Mouse (Mus musculus): ENCODE measurements around the gene Zfp467.

The Zfp467 gene

DNA sequence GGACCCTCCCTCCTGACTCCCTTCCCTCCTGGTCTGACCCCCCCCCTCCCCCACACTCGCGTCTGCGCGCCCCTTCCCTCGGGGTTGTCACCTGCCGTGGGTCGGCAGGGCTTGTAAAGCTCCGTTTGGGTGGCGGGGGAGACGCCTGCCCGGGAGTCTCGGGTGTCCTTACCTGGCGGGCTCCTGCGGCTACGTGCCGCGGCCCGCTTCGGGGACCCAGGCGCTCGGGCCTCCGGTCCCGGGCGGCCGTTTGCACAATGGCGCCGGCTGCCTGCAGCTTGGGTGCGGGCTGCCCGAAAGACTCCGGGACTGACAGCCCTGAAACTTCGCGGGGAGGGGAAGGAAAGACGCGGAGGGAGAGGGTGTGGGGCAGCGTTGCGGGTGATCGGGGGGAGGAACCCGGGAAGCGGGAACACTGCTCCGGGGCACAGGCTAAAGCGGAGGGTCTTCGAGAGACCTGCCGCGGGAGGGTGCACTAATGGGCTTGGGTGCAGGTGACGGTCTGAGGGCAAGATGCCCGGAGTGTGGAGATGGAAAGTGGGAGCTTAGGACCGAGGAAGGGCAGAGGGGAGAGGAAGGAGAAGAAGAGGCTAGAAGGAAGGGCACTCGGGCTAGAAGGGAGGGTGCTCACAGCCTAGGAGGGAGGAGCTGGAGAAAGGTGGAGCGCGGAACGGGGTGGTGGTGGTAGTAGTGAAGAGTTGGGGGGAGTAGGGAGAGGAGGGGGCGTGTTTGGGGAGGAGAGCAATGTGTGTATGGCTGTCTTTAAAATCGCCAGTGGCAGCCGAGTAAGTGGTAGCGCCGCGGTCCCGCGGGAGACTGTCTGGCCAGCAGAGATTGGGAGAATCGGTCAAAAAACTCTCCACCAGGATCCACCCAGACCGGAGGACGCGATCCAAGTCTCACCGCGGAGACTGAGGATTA, at the start of gene Zfp467:
Zfp467 (minus strand) TSS at position 645 of the 921 bp plus-strand sequence.
- DNase-seq, result peak; percentile 70 to 71

DNA sequence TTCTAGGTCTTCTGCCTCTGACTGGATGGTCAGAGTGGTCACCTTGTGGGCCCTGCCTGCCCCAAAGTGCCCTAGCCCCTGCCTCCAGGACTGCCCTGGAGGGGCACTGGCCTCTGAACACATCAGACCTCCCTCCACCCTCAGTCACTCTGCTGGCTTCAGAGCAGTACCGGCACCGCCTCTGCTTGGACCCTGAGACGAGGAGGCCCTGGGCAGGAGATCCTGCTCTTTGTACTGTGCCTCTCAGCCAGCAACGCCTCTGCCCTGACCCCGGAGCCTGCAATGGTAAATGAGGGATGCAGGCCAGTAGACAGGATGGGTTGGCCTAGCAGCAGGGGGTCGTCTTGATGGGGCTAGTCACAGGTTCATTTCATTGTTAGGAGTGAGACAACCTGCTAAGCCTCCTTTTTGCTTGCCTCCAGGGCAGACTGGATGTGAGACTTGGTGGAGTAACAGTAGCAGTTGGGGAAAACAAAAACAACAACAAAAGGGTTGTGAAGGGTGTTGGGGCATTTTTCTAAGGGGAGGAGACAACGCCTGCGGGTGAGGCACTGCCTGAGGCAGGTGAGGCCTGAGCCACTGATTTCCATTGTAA, 47.6 kb upstream of the Zfp467 start:
- DNase-seq, result no peak

DNA sequence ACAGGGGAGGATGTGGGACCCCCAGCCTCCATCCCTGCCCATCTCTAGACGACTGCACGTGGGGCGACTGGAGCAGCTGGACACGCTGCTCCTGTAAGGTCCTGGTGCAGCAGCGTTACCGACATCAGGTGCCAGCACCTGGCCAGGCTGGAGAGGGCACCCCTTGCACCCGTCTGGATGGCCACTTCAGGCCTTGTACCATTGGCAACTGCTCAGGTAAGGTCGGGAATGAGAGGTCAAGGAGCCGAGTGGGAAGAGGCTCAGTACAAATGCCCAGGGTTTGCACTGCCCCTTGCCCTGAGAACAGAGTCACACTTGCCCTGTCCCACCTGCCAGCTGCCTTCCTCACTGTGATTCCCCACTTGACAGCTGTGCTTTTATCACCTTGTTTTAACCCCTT, 45.7 kb upstream of the Zfp467 start:
- DNase-seq, result no peak

DNA sequence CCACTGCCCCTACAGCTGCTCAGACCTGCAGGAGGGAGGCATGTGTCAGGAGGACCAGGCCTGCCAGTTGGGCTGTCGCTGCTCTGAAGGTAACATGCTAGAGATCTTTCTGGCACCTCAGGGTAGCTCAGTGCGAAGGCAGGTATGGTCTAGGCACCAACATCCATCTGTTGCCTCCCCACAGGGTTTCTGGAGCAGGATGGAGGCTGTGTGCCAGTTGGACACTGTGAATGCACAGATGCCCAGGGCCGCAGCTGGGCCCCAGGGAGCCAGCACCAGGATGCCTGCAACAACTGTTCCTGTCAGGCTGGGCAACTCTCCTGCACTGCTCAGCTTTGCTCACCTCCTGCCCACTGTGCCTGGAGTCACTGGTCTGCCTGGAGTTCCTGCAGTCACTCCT, 44.1 kb upstream of the Zfp467 start:
- DNase-seq, result peak; percentile 41 to 49

DNA sequence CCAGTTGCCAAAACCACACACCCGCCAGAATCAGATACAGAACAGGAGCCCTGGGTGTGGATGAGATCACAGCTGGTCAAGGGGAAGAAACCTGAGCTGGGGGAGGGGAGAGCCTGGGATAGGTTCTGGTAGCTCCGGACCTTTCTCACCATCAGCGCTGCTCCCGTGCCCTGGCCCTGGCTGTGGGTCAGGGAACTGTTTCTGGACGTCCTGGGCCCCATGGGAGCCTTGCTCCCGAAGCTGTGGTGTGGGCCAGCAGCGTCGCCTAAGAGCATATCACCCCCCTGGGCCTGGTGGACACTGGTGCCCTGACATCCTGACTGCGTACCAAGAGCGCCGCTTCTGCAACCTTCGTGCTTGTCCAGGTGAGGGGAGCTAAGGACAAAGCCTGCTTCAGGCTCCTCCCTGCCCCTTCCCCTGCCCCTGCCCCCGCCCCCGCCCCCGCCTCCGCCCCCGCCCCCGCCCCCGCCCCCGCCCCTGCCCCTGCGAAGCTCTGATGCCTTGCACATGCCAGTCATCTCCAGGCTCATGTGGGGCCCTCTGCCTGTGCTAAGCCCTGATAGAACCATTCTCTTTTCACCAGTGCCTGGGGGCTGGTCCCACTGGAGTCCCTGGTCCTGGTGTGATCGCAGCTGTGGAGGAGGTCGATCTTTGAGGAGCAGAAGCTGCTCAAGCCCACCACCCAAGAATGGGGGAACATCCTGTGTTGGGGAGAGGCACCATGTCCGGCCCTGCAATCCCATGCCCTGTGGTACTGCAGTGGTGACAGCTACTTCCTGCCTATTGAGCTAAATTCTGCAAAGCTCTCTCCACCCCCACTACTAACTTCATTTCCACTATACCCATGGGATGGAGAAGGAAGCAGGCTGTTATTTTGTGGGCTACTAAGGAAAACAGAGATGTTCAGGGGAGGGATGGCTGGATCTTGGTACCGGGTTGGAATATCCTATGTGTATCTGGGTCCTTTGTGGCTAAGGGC, 42.4 kb upstream of the Zfp467 start:
- no peak for DNase-seq

DNA sequence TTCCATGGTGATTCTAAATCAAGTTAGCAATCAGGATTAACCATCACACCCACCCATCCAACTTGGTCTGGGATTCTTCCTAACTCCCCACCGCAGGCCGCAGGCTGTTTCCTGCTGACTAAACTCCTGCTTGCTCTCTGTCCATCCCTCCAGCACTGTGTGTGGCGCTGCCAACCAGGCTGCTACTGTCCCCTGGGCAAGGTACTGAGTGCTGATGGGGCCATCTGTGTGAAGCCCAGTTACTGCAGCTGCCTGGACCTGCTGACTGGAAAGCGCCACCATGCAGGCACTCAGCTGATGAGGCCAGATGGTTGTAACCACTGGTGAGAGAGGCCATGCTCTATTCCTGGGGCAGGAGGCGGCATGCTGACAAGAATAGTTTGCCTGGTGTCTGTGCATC, 36.9 kb upstream of the Zfp467 start:
- no peak for DNase-seq

DNA sequence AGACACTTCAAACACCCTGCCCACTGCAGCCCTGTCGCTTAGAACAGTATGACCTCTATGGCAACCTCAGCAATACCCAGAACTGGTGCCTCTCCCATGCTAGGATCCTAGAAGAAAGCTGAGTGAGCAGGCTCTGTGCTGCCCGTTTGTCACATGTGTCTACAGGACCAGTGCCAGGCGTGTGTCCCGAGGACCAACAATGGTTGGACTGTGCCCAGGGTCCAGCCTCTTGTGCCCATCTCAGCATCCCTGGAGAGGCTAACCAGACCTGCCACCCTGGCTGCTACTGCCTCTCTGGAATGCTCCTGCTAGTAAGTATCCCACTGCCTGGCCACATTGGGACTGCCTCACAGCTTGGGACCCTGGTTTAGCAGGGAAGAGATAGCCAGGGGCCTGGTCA, 32.8 kb upstream of the Zfp467 start:
- no peak for DNase-seq

DNA sequence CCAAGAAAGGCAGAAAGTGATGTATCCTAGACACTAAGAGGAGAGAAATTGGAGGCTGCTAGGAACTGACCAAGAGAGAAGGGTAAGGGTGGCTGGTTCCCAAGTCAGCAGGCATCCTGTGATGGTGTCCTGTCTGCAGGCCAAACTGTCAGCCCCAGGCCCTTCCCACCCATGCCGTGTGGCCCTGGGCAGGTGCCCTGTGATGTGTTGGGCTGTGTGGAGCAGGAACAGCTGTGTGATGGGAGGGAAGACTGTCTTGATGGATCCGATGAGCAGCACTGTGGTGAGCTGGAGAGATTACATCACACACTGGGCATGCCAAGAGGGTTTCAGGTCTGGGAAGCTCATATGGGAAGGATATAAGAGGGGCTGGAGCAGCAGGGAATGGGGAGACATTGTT, 25.1 kb upstream of the Zfp467 start:
- no peak for DNase-seq

DNA sequence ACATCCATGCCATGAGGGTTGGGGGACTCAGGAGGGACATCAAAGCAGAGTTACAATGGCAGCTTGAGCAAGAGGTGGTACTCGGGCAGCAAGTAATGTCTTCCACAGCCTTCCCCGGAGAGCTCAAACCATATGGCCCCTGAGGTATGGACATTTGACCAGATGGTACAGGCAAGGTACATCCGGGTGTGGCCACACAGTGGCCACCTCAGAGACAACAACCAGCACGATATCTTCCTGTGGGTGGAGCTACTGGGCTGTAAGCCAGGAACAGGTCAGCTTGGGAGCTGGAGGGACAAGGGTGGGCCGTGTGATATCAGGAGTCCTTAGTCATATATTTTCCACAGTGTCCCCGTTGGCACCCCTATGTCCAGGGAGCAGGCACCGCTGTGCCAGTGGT, 21.9 kb upstream of the Zfp467 start:
- no peak for DNase-seq

DNA sequence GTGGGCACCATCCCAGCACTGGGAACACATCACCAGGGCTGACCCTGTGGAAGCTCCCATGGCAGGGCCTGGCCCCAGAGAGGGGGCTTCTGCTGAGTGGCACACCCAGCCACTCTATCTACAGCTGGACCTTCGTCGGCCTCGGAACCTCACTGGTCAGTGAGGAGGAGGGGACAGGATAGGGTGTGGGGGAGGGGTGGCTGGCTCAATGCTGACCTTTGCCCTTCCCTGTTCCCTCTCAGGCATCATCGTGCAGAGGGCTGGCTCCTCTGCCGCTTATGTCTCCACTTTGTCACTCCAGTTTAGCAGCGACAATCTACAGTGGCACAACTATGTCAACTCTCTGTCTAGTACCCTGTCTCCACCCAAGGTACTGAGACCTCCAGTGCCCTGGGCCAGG, 21.1 kb upstream of the Zfp467 start:
- DNase-seq, result no peak

DNA sequence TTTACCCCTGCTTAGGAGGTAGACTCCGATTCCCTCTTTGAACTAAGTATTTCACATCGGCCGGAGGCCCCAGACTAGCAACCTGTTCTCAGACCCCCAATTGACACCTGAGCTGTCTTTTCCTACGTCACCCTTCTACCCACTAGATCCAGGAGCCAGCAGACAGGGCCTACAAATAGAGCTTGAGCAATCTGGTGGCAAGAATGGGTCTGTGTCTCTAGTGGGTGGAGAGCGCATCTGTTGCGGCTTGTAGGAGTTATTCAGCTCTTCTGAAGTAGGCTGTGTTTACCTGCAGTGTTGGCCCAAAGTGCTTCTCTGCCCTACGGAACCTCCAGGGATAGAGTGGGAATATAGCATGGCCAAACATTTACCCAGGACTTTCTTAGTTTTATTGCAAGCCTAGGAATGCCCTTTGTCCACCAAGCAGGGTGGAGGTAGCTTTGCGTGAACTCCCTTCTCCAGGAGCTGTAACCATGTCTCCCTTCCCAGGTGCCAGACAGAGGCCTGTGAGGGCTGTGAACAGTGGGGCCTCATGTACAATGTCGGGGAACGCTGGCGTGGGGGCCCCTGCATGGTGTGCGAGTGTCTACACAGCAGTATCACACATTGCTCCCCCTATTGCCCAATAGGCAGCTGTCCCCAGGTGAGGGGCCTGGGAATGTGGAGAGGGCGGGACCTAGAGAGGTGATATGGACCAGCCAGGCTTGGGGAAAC, 19.5 kb upstream of the Zfp467 start:
- DNase-seq, result no peak

DNA sequence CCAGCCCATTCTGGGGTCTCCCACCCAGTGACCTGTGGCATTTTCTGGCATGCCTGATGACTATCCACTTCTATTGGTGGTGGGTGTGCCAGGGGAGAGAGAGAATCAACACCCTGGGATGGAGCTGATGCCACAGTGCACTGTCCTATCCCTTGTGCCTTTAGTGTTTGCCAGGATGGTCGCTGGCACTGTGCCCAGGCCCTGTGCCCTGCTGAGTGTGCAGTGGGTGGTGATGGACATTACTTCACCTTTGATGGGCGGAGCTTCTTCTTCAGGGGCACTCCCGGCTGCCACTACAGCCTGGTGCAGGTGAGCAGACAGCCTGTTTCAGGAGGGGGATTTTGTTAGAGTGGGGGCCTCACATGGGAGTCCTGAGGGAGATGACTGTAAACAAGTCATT, 7.1 kb upstream of the Zfp467 start:
- DNase-seq, result no peak

DNA sequence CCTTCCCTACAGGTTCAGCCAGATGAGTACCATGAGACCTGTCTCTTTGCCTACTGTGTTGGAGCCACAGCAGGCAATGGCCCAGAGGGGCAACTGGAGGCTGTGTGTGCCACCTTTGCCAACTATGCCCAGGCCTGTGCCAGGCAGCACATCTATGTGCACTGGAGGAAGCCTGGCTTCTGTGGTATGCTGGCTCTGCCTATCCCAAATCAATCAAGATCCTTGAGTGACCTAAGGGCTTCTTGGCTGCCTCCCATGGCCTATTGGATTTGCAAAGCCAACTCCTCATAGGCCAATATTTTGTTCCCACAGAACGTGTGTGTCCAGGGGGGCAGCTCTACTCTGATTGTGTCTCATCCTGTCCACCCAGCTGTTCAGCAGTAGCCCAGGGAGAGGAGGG, 6.5 kb upstream of the Zfp467 start:
- no peak for DNase-seq

DNA sequence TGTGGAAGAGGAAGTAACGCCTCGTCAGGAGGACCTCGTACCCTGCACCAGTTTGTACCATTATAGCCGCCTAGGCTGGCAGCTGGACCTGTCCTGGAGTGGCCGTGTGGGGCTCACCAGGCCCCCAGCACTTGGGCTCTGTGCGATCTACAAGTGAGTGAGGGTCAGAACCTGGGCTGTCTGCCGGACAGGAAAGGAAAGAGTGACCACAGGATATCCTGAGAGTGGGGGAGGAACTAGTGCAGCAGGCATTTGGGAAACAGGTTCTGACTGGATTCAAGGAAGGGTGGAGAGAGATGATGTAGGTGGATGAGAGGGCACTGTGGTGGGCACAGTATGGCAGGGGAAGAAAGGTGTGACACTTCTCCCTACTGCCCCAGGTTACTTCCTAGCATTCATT, 2.9 kb upstream of the Zfp467 start:
- DNase-seq, result no peak

DNA sequence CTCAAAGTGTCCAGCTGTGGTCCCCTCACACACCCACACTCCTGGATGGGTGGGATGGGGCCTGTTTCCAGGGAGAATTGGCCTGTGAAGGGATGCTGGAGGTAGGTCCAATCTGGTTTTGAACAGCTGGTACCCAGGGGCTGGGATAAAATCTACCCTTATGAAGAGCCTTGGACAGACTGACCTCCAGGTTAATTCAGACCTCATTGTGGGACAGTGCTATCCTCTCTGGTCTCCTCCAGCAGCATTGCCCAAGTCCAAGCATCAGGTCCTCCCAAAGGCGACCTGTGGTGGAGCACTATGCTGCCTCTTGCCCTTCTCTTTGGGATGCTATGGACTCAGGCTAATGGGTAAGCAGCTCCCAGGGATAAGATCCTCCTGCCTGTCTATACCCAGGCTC, 2.3 kb upstream of the Zfp467 start, which contains the start of gene Sspo:
Sspo (plus strand) TSS at position 301 of the 400 bp plus-strand sequence.
- DNase-seq, result no peak

DNA sequence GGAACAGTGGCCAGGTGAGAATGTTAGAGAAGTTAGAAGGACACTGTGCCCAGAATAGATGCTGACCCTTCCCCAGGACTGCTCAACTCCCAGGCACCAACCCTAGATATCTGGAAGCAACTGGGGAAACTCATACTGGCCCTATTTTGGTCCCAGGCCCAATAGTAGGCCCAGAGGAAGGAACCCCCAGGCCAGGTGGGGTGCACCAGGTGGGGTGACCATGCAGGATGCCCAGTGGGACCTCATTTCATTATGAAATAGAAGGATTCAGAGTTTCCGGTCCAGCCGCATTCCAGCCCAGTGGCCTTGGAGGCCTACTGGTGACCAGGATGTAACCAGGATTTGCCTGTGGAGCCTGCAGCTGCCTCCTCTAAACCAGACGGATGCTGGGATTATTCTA, 1.3 kb upstream of the Zfp467 start:
- no peak for DNase-seq

DNA sequence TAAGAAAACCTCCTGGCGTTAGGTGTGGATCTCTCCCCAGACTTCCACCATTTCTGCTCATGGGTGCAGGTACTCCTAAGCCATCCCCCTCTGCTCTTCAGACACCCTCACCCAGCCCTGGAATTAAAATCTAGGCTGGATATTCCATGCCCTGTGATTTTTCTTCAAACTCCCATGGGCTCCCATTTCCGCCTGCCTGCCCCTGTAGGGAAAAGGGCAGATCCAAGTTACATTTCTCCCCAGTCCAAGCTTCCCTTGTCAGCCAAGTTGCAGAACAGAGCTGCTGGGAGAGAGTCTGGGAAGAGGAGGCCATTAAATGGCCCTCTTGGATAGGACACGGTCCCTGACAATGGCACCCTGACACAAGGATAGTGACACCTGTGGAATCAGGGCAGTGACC, 631 bp upstream of the Zfp467 start:
- no peak for DNase-seq

DNA sequence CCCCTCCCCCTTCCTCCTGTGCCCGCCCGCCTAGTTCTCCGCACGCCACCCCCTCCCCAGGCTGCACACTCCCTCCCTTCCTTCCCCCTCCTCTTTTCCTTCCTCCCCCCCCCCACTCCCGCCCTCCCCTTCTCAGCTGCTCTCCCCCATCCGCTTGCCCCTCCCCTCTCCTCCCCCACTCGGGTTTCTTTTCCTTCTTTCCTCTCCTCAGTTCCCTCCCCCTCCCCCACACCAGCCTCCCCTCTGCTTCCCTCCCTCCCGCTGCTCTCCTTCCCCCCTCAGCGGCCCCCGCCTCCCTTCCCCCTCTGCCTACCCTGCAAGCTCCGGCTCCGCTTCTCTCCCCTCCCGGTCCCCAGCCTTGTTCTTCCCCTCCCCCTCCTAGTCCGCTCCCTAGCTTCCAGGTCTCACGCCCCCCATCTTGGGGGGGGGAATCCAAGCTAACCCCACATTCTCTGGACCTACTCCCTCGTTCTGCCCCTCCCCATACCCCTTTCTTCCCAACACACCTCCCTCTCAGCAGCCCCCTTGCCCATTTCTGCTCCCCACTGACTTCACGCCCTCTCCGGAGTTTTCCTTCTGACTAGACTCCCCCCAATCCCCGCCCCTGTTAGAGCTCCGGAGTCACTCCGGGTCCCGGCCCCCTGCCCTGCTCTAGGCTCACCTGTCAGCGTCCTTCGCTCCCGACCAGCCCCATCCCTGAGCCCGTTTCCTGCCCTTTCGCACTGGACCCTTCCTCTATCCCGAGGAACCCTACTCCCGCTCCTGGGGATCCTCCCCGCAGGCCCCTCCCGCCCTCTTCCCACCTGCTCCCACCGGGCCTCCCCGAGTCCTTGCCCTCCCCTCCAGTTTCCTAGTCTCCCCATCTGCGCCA, 1.1 kb downstream of the Zfp467 start:
- DNase-seq, result peak; percentile 67 to 92

DNA sequence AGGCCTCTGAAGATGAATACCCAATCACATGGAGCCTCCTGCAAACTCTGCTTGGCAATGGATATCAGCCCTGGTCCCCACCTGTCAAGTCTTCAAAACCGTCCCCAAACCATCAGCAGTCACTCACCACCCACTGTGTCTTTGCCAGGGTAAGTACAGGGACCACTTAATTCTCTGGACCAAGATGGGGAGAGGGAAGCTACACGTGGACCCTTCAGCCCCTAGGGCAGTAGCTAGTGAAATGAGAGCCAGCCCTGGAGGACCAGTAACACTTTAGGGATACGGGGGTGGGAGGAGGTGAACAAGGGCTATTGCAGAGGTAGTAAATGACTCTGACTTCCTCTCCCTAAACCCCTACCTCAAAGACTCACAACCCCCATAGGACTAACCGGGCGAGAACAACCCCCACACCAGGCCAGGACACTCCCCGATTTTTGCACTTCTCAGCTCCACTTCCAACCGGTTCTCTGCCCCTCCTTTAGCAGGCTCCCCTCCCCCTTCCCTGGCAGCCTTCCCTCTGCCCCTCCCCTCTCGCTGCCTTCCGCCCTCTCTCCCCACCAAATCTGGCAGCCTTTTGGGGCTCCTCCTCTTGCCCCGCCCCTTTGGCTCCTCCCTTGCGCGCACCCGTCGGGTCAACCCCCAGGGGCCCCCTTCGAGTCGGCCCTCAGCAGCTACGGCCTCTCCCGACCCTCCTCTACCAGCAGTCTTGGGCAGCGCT, 1.9 kb downstream of the Zfp467 start:
- peak; percentile 94 to 98 for DNase-seq

DNA sequence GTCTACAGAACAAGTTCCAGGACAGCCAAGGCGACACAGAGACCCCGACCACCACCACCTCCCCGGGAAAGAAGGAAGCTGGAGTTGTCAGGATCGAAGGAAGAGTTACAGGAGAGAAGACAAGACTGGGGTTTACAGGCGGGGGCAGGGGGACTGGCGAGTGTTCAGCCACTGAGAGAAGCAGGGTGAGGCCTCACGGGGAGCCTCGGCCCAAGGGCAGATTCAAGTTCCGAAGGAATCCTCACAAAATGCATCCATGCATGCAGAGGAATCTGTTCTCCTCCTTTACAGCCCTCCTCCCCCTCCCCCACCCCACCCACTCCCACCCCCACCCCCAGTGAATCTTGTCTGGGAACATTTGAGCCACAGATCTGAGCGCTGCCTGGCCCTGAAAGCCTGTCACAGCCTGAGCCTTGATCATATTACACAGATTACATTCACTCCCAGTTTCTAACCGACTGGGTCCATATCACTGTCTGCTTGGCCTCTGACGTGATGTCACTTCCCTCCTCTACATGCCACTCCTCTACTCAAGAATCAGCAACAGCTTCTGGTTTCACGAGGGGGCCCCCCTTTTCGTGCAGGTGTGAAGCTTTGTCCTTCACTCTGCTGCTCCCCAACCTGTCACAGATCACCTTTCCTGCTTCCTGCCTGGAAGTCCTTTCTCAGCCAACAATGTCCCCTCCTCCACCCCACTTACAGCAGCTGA, 5.2 kb downstream of the Zfp467 start:
- DNase-seq, result no peak
